Mouse (Mus musculus) limb, embryonic 14.5 days (tissue): Measurements from ENCODE around the gene Pnrc2. TPM values are rescaled to one million over a fixed set of nuclear protein-coding genes. Genes with fewer than 3 reads are reported as not detected.

Source experiments
- ATAC-seq: fragments of 200-750 bp; cut with Nextera tagmentation; 2 replicates; pipeline ENCODE4 v1.8.0; 2017; ENCODE audit warnings: low read depth, moderate number of reproducible peaks, moderate TSS enrichment; ENCODE audit not compliant: low FRiP score
- DNase-seq: peaks from one replicate; pipeline ENCODE4 v3.0.0-alpha.2; 2015; ENCODE audit warnings: low spot score
- H3K27ac ChIP-seq: fragments of 300-500 bp; sonication (generic); replicated peaks from 2 replicates; pipeline ENCODE4 v1.5.1; 2014; ENCODE audit warnings: low read depth, mild to moderate bottlenecking, low read length, moderate library complexity, mixed read lengths
- H3K27me3 ChIP-seq: fragments of 300-500 bp; sonication (generic); 2 replicates; pipeline ENCODE4 v1.6.1; 2014; ENCODE audit warnings: low read length, mixed read lengths; ENCODE audit not compliant: control insufficient read depth, insufficient read depth
- H3K36me3 ChIP-seq: fragments of 300-500 bp; sonication (generic); 2 replicates; pipeline ENCODE4 v1.6.1; 2014; ENCODE audit warnings: mild to moderate bottlenecking, low read length, moderate library complexity, mixed read lengths; ENCODE audit not compliant: control insufficient read depth, insufficient read depth
- H3K4me1 ChIP-seq: fragments of 300-500 bp; sonication (generic); 2 replicates; pipeline ENCODE4 v1.6.1; 2014; ENCODE audit warnings: antibody characterized with exemption, low read length, mixed read lengths; ENCODE audit not compliant: control insufficient read depth, insufficient read depth
- H3K4me2 ChIP-seq: fragments of 300-500 bp; sonication (generic); replicated peaks from 2 replicates; pipeline ENCODE4 v1.6.1; 2014; ENCODE audit warnings: low read depth, mild to moderate bottlenecking, low read length, moderate library complexity; ENCODE audit not compliant: severe bottlenecking
- H3K4me3 ChIP-seq: fragments of 300-500 bp; sonication (generic); replicated peaks from 2 replicates; pipeline ENCODE4 v1.5.1; 2014; ENCODE audit warnings: low read length
- H3K9ac ChIP-seq: fragments of 300-500 bp; sonication (generic); 2 replicates; pipeline ENCODE4 v1.6.1; 2014; ENCODE audit warnings: mild to moderate bottlenecking, low read depth, low read length, moderate library complexity; ENCODE audit not compliant: severe bottlenecking
- H3K9me3 ChIP-seq: fragments of 300-500 bp; sonication (generic); 2 replicates; pipeline ENCODE4 v1.6.1; 2016; ENCODE audit warnings: low read length; ENCODE audit not compliant: control insufficient read depth
- POLR2A ChIP-seq: fragments of 200-500 bp; IDR thresholded peaks from 2 replicates; pipeline ENCODE4 v1.8.0; 2012; ENCODE audit warnings: inconsistent platforms, mild to moderate bottlenecking, moderate library complexity, borderline replicate concordance; ENCODE audit not compliant: insufficient read depth, insufficient read length; ENCODE audit errors: extremely low read depth
- WGBS: fragments of 180-500 bp; shearing (Covaris S2); extraction: QIAGEN DNeasy Blood & Tissue Kit; methylation state at CpG from one replicate; pipeline ENCODE4 v1.1.7; 2014; 5-methylcytosine and 5-hydroxymethylcytosine counted together
- polyA plus RNA-seq, 2 experiments: library from polyadenylated mRNA; depleted of rRNA in 1 of 2; stranded (reverse) in 1 of 2; unstranded in 1 of 2; fragments of >200 nt; fragmentation: Nextera tagmentation in 1 of 2; extraction: Ambion mirVana in 1 of 2; gene quantifications; 2 replicates each; pipeline versions ENCODE4 v1.2.1 to v1.2.3; 2012 to 2014

The Pnrc2 gene
- polyA plus RNA-seq, 2 experiments = 105 to 165 TPM

DNA sequence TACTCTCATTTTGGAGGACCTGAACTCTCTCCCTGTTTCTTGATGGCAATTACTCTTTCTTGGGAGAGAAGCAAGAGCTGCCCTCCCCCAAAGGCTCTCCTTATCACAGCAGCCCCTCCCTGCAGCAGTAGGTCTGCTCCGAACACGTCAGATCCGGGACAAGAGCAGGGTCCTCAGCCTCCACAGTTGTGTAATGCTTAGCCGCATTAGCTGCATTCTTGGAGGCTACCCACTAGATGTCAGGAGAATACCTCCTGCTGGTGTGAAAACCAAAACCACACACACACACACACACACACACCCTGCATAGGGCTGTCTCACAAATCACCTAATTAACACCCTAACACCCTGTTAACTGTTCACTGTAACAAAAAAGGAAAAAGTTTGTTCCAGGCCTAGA lies 19.2 kb upstream of the Pnrc2 start:
- Histone ChIP-seq H3K9ac (no peak overlapping the region), H3K27ac (no peak overlapping the region), H3K4me2 (no peak overlapping the region), H3K36me3 (no peaks in the 10 kb centered on the region), H3K4me1 (no peaks in the 10 kb centered on the region), H3K9me3 (no peaks in the 10 kb centered on the region), H3K4me3 (no peak overlapping the region), H3K27me3 (no peaks in the 10 kb centered on the region)
- WGBS = 15% methylated on average over 4 of the region's 4 CpGs
- DNase-seq (no peak), ATAC-seq (no peak)
- TF ChIP-seq POLR2A = no peak

DNA sequence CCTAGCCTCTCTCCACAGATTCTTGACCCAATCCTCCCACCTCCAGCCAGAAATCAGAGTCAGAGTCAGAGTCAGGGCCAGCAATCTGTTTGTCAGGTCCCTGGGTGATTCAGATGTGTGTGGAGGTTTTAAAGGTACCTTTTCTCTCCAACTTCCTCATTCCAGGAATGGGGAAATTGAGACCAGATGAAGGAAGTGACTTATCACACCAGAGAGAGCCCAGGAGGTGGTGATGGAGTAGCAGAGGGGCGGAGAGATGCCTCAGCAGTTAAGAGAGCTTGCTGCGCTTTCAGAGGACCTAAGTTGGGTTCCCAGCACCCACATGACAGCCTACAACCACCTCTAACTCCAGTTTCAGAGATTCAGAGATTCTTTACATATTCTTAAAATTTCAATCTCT lies 17.9 kb upstream of the Pnrc2 start:
- no peaks in the 10 kb centered on the region for H3K4me1 ChIP-seq
- no peaks in the 10 kb centered on the region for H3K9me3 ChIP-seq
- no peak overlapping the region for H3K4me3 ChIP-seq
- H3K4me2 ChIP-seq = no peak overlapping the region
- no peaks in the 10 kb centered on the region for H3K27me3 ChIP-seq
- DNase-seq (no peak), ATAC-seq (no peak)
- H3K9ac ChIP-seq = no peak overlapping the region
- TF ChIP-seq POLR2A = no peak
- 82% methylated on average over 2 of the region's 2 CpGs for WGBS
- no peak overlapping the region for H3K27ac ChIP-seq
- H3K36me3 ChIP-seq = no peaks in the 10 kb centered on the region

- Histone ChIP-seq H3K4me3 (no peak overlapping the region), H3K27ac (no peak overlapping the region), H3K27me3 (no peaks in the 10 kb centered on the region), H3K4me1 (no peaks in the 10 kb centered on the region), H3K36me3 (no peaks in the 10 kb centered on the region), H3K9me3 (no peaks in the 10 kb centered on the region), H3K9ac (no peak overlapping the region), H3K4me2 (no peak overlapping the region)
- WGBS = 4% methylated on average over 4 of the region's 4 CpGs
- DNase-seq (peak; percentile 77), ATAC-seq (peak; percentile 70; the same call in 1 of the 2 replicates)
- no peak for TF ChIP-seq POLR2A
These were observed 16.2 kb upstream of the Pnrc2 start for GRCm38 (mm10) chr4:135889884-135890283.

- no peak for ATAC-seq
- no peaks in the 10 kb centered on the region for H3K9me3 ChIP-seq
- H3K9ac ChIP-seq = no peak overlapping the region
- no peaks in the 10 kb centered on the region for H3K4me1 ChIP-seq
- no peak overlapping the region for H3K4me3 ChIP-seq
- H3K4me2 ChIP-seq = no peak overlapping the region
- no peaks in the 10 kb centered on the region for H3K27me3 ChIP-seq
- no peak overlapping the region for H3K27ac ChIP-seq
- no peak for TF ChIP-seq POLR2A
- H3K36me3 ChIP-seq = no peaks in the 10 kb centered on the region
- DNase-seq = no peak
- WGBS = 86% methylated on average over 7 of the region's 7 CpGs
These were observed 15.7 kb upstream of the Pnrc2 start for GRCm38 (mm10) chr4:135889146-135889883.

DNA sequence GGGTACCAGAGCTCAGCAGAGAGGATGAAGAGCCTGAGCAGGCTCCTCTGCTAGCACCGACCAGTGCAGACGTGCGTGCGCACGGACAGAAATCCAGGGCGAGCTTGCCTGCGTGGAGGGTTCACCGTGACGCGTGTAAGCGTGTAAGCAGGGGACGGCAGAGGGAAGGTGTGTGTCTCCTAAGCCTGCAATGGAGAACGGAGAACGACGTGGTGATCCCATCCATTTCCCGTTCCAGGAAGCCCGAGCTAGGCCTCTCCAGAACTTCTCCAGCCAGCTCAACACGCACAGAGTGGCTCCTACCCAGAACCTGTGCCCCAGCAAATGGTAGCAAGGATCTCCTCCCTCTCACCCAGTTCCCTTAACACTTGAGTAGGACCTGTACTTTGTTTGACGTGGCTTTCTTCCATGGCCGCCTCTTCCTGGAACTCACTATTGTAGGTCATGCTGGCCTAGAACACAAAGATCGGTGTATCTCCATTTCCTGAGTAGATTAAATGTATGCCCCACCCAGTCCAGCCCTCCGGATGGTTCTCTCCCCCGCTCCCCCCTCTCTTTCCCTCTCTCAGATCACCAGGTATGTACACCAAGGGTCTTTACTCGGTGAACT lies 14.9 kb upstream of the Pnrc2 start:
- TF ChIP-seq POLR2A = no peak
- Histone ChIP-seq H3K4me3 (no peak overlapping the region), H3K4me1 (0 out of 2 replicates have a peak, but pooled peaks cover 2% of the 10 kb centered on the region), H3K9ac (no peak overlapping the region), H3K9me3 (no peaks in the 10 kb centered on the region), H3K36me3 (no peaks in the 10 kb centered on the region), H3K27ac (no peak overlapping the region), H3K4me2 (no peak overlapping the region), H3K27me3 (no peaks in the 10 kb centered on the region)
- 90% methylated on average over 24 of the region's 24 CpGs for WGBS
- ATAC-seq = no peak
- no peak for DNase-seq
